Mouse (Mus musculus): ENCODE measurements around the gene Trap1.

DNA sequence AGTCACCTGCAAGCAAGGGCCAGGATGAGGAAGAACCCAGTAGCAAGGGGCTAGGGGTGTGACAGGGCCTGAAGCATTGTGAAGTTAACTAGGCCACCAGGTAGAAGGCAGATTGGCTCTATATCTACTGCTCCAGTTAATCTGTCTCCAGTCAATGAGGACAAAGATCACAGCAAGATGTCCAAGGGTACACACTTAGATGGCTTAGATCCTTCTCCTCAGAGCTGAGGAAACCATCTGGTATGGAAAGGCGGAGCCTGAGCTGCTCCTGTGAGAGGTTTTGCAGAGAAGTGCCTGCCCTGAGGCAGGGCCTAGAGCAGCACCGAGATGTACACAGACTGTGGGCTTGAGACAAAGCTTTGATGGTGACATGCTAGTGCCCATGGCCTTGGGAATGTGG lies 33.5 kb downstream of the Trap1 start:
- TF ChIP-seq CTCF (IDR thresholded peaks at IDR 0.05; ENCODE audit: extremely low read depth, insufficient read depth, insufficient read length, insufficient replicate concordance) (no peak), POLR2A (IDR thresholded peaks at IDR 0.05; ENCODE audit: low read depth, low read length) (no peak)
